Mouse (Mus musculus) C2C12 (cell line): Measurements from ENCODE around the gene Mcur1. TPM values are rescaled to one million over a fixed set of nuclear protein-coding genes. Genes with fewer than 3 reads are reported as not detected.

Experiments used
- H3K27me3 ChIP-seq: one replicate; pipeline ENCODE4 v1.6.1; 2011; ENCODE audit not compliant: control insufficient read depth, insufficient read depth, insufficient read length
- H3K36me3 ChIP-seq: one replicate; pipeline ENCODE4 v1.6.1; 2011; ENCODE audit not compliant: control insufficient read depth, insufficient read depth
- H3K4me3 ChIP-seq: one replicate; pipeline ENCODE4 v1.5.1; 2011; ENCODE audit warnings: mild to moderate bottlenecking, control low read depth; ENCODE audit not compliant: poor library complexity, insufficient read depth, severe bottlenecking
- H3K79me2 ChIP-seq: one replicate; pipeline ENCODE4 v1.6.1; 2011; ENCODE audit not compliant: control insufficient read depth, insufficient read depth
- H3K79me3 ChIP-seq: one replicate; pipeline ENCODE4 v1.6.1; 2011; ENCODE audit warnings: low read depth, control low read depth
- H3ac ChIP-seq: one replicate; pipeline ENCODE3; 2011; ENCODE audit warnings: low read depth; ENCODE audit not compliant: control insufficient read depth, insufficient read length
- CEBPB ChIP-seq: IDR thresholded peaks from one replicate; pipeline ENCODE4 v1.6.1; 2011; ENCODE audit warnings: low read depth, mild to moderate bottlenecking, control low read depth, moderate library complexity
- CTCF ChIP-seq: IDR thresholded peaks from one replicate; pipeline ENCODE4 v1.5.1; 2011; ENCODE audit not compliant: control insufficient read depth, insufficient read depth, insufficient read length
- FOSL1 ChIP-seq: IDR thresholded peaks from one replicate; pipeline ENCODE4 v1.8.0; 2011; ENCODE audit warnings: mild to moderate bottlenecking, low read length; ENCODE audit not compliant: poor library complexity, insufficient read depth, severe bottlenecking
- MAX ChIP-seq: IDR thresholded peaks from one replicate; pipeline ENCODE4 v1.6.1; 2011; ENCODE audit warnings: mild to moderate bottlenecking, control low read depth
- MYOD1 ChIP-seq: IDR thresholded peaks from one replicate; pipeline ENCODE4 v1.6.1; 2011; ENCODE audit warnings: low read depth; ENCODE audit not compliant: control insufficient read depth, insufficient read length
- MYOG ChIP-seq: IDR thresholded peaks from one replicate; pipeline ENCODE4 v1.6.1; 2011; ENCODE audit not compliant: control insufficient read depth, insufficient read length; ENCODE audit errors: extremely low read depth
- USF1 ChIP-seq: IDR thresholded peaks from one replicate; pipeline ENCODE4 v1.6.1; 2011; ENCODE audit warnings: low read depth, mild to moderate bottlenecking, control low read depth, moderate library complexity
- polyA plus RNA-seq: library from polyadenylated mRNA; unstranded; fragments of >200 nt; fragmentation: generic; extraction: Trizol; gene quantifications from one replicate; pipeline ENCODE4 v1.2.1, GENCODE M21; 2012; ENCODE audit warnings: missing spikeins

Gene Mcur1
- polyA plus RNA-seq, 1 experiment = 4.8 TPM

DNA sequence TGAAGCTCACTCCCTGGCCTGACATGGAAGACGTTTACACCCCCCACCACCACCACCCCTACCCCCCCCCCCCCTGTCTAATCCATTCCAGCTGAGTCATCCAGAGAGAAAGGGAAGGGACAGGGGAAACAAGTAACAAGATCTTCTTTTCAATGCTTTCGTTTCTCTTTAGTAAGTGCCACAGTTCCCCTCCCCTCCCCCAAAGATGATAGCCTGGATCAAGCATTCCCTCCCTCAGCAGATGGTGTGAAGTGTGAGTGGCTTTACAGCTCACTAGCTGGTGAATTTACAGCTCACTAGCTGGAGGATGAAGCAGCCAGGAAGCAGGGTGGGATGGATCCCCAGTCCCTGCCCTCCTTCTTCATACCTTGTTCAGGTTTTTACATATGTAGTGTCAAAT lies 63.3 kb downstream of the Mcur1 start:
- Histone ChIP-seq H3K4me3 (no peak overlapping the region), H3K79me3 (no peaks in the 10 kb centered on the region)
- no peak for TF ChIP-seq FOSL1
- no peak for TF ChIP-seq CTCF
- no peak for TF ChIP-seq MYOD1
- TF ChIP-seq USF1 = no peak
- TF ChIP-seq CEBPB = no peak
- TF ChIP-seq MAX = no peak
- TF ChIP-seq MYOG = no peak

DNA sequence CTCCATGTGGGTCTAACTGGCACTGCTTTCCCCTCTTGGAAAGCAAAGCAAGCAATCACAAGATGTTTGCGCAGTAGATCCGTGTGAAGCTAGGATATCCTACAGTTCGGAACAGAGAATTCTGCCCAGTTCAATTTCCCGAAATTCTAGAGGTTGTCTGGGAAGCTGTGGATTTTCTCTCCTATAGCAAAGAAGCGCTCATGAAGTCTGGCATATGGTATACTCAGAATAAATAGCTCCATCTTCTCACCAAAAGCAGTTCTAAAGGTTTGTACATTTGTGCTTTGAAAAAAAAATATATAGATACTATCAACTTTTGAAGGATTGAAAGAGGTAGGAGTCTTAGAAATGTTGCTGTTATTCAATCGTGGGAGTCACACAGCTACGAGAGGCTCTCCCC lies 64.3 kb downstream of the Mcur1 start:
- Histone ChIP-seq H3K4me3 (no peak overlapping the region), H3K79me2 (no peaks in the 10 kb centered on the region), H3K36me3 (no peaks in the 10 kb centered on the region), H3K79me3 (no peaks in the 10 kb centered on the region), H3K27me3 (no peaks in the 10 kb centered on the region), H3ac (no peak overlapping the region)
- TF ChIP-seq MYOD1 (no peak), MAX (no peak), CTCF (no peak), FOSL1 (no peak), USF1 (no peak), MYOG (no peak), CEBPB (no peak)

More for the DNA sequence above, 63.3 kb downstream of the Mcur1 start:
- Histone ChIP-seq H3K36me3 (no peaks in the 10 kb centered on the region), H3K27me3 (no peaks in the 10 kb centered on the region), H3ac (no peak overlapping the region), H3K79me2 (no peaks in the 10 kb centered on the region)

- H3ac ChIP-seq = no peak overlapping the region
- TF ChIP-seq FOSL1 (no peak), CTCF (no peak), CEBPB (no peak), USF1 (no peak), MAX (no peak), MYOD1 (no peak), MYOG (no peak)
- no peaks in the 10 kb centered on the region for H3K79me3 ChIP-seq
- H3K4me3 ChIP-seq = no peak overlapping the region
- no peaks in the 10 kb centered on the region for H3K36me3 ChIP-seq
- no peaks in the 10 kb centered on the region for H3K27me3 ChIP-seq
- no peaks in the 10 kb centered on the region for H3K79me2 ChIP-seq
Measured at GRCm38 (mm10) chr13:43493725-43494124, 66.3 kb downstream of the Mcur1 start.

DNA sequence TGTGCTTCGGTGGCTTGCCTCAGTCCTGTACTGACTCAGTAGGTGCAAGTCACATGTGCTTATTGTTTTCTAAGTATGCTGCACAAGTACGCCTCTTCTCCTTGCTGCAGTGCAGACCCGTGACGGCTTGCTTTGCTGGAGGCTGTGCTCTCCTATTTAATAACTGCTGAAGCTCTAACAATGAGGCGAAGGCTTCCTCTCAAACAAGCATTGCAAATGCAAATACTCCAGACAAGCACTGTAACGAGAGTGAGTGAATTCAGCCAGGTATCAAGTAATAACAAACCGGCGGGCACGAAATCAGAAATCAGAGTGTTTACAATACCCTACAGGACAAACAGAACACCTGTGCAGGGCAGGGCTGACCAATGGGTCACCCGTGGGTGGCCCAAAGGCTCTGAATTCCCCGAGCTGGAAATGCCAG lies 66.9 kb downstream of the Mcur1 start:
- Histone ChIP-seq H3K36me3 (no peaks in the 10 kb centered on the region), H3K79me3 (no peaks in the 10 kb centered on the region), H3ac (no peak overlapping the region), H3K79me2 (no peaks in the 10 kb centered on the region), H3K27me3 (no peaks in the 10 kb centered on the region), H3K4me3 (no peak overlapping the region)
- TF ChIP-seq MAX (no peak), CTCF (no peak), USF1 (no peak), MYOG (no peak)

Other genes with a start within 250 kb of the Mcur1 start
- 3.3 TPM for gene Sirt5, start 194.7 kb downstream of the Mcur1 start, polyA plus RNA-seq
- gene Nol7, start 161.8 kb downstream of the Mcur1 start, polyA plus RNA-seq = 94.1 TPM
- 17.6 TPM for gene Ranbp9, start 78.9 kb downstream of the Mcur1 start, polyA plus RNA-seq
- 0.01 TPM for gene Rnf182, start 55.5 kb upstream of the Mcur1 start, polyA plus RNA-seq
- not detected for gene Cd83, start 224.6 kb upstream of the Mcur1 start, polyA plus RNA-seq